Mouse (Mus musculus) spleen, adult 2 months (tissue): Measurements from ENCODE around the gene Insc. TPM values are rescaled to one million over a fixed set of nuclear protein-coding genes. Genes with fewer than 3 reads are reported as not detected.

Source experiments
- DNase-seq, 2 experiments: peaks; one replicate each; pipeline versions ENCODE4 v3.0.0 to v3.0.0-alpha.2; 2012 to 2021; ENCODE audit warnings: low spot score in 2 of 2, low read depth in 1 of 2
- H3K27ac ChIP-seq: fragments of 200-500 bp; 2 replicates; pipeline ENCODE4 v1.5.1; 2012; ENCODE audit warnings: low read length, inconsistent platforms; ENCODE audit not compliant: insufficient read depth
- H3K27me3 ChIP-seq: fragments of 200-500 bp; 2 replicates; pipeline ENCODE4 v1.6.1; 2012; ENCODE audit warnings: mild to moderate bottlenecking, moderate library complexity, low read length, inconsistent platforms; ENCODE audit not compliant: control insufficient read depth, insufficient read depth
- H3K36me3 ChIP-seq: fragments of 200-500 bp; 2 replicates; pipeline ENCODE4 v1.6.1; 2012; ENCODE audit warnings: mild to moderate bottlenecking, low read length, inconsistent platforms; ENCODE audit not compliant: control insufficient read depth, insufficient read depth
- H3K4me1 ChIP-seq: fragments of 200-500 bp; 2 replicates; pipeline ENCODE4 v1.6.1; 2011; ENCODE audit warnings: inconsistent platforms; ENCODE audit not compliant: control insufficient read depth, insufficient read depth, insufficient read length
- H3K4me3 ChIP-seq: fragments of 200-500 bp; 2 replicates; pipeline ENCODE4 v1.5.1; 2011; ENCODE audit warnings: mild to moderate bottlenecking, inconsistent platforms; ENCODE audit not compliant: insufficient read depth, insufficient read length; ENCODE audit errors: extremely low read depth
- CTCF ChIP-seq: fragments of 200-500 bp; IDR thresholded peaks from 2 replicates; pipeline ENCODE4 v1.5.1; 2011; ENCODE audit warnings: mild to moderate bottlenecking, inconsistent platforms; ENCODE audit not compliant: insufficient read depth, insufficient read length, insufficient replicate concordance; ENCODE audit errors: extremely low read depth
- POLR2A ChIP-seq: fragments of 200-500 bp; IDR thresholded peaks from 2 replicates; pipeline ENCODE4 v1.6.1; 2011; ENCODE audit warnings: low read depth, low read length, inconsistent platforms
- WGBS: fragments of 180-500 bp; shearing (Covaris S2); methylation state at CpG from one replicate; pipeline ENCODE4 v1.1.7; 2018; 5-methylcytosine and 5-hydroxymethylcytosine counted together
- polyA plus RNA-seq: library from polyadenylated mRNA; depleted of rRNA; stranded (reverse); fragments of >200 nt; gene quantifications from 2 replicates; pipeline ENCODE4 v1.2.3, GENCODE M21; 2012

Gene Insc
- polyA plus RNA-seq, 1 experiment, result 0.18 TPM

GRCm38 (mm10) chr7:114873315-114874012 is 130.0 kb downstream of the Insc start:
- no peaks in the 10 kb centered on the region for H3K4me1 ChIP-seq
- no peaks in the 10 kb centered on the region for H3K27me3 ChIP-seq
- no peak for TF ChIP-seq POLR2A
- no peak for TF ChIP-seq CTCF
- no peak for DNase-seq
- no peaks in the 10 kb centered on the region for H3K36me3 ChIP-seq
- no peak overlapping the region for H3K4me3 ChIP-seq
- H3K27ac ChIP-seq, result no peak overlapping the region
- WGBS, result 58% methylated on average over 3 of the region's 3 CpGs

- H3K27me3 ChIP-seq, result no peaks in the 10 kb centered on the region
- WGBS, result 19% methylated on average over 6 of the region's 6 CpGs
- DNase-seq, result no peak
Measured at GRCm38 (mm10) chr7:114874032-114874441, 130.5 kb downstream of the Insc start.

GRCm38 (mm10) chr7:114874579-114874978 is 131.1 kb downstream of the Insc start:
- TF ChIP-seq CTCF (no peak), POLR2A (no peak)
- no peak overlapping the region for H3K27ac ChIP-seq
- no peak for DNase-seq
- H3K4me1 ChIP-seq, result no peaks in the 10 kb centered on the region
- H3K36me3 ChIP-seq, result no peaks in the 10 kb centered on the region
- no peak overlapping the region for H3K4me3 ChIP-seq
- no peaks in the 10 kb centered on the region for H3K27me3 ChIP-seq
- 89% methylated on average over 2 of the region's 2 CpGs for WGBS

More at GRCm38 (mm10) chr7:114874032-114874441, 130.5 kb downstream of the Insc start:
- TF ChIP-seq POLR2A, result no peak
- no peak for TF ChIP-seq CTCF
- Histone ChIP-seq H3K36me3 (no peaks in the 10 kb centered on the region), H3K27ac (no peak overlapping the region), H3K4me3 (no peak overlapping the region), H3K4me1 (no peaks in the 10 kb centered on the region)

- no peak for DNase-seq
- Histone ChIP-seq H3K4me1 (no peaks in the 10 kb centered on the region), H3K36me3 (no peaks in the 10 kb centered on the region), H3K27ac (no peak overlapping the region), H3K27me3 (no peaks in the 10 kb centered on the region), H3K4me3 (no peak overlapping the region)
- TF ChIP-seq POLR2A, result no peak
- TF ChIP-seq CTCF, result no peak
- 97% methylated on average over 2 of the region's 2 CpGs for WGBS
Measured at GRCm38 (mm10) chr7:114883602-114884001, 140.1 kb downstream of the Insc start.

GRCm38 (mm10) chr7:114886933-114887332 is 143.4 kb downstream of the Insc start:
- TF ChIP-seq CTCF (no peak), POLR2A (no peak)
- 87% methylated on average over 4 of the region's 4 CpGs for WGBS
- no peaks in the 10 kb centered on the region for H3K36me3 ChIP-seq
- H3K4me3 ChIP-seq, result no peak overlapping the region
- no peak for DNase-seq
- no peaks in the 10 kb centered on the region for H3K27me3 ChIP-seq
- no peaks in the 10 kb centered on the region for H3K4me1 ChIP-seq
- H3K27ac ChIP-seq, result no peak overlapping the region

- TF ChIP-seq CTCF (no peak), POLR2A (no peak)
Measured at GRCm38 (mm10) chr7:114890215-114890614, 146.7 kb downstream of the Insc start.

GRCm38 (mm10) chr7:114892618-114893257 is 149.2 kb downstream of the Insc start:
- Histone ChIP-seq H3K27ac (no peak overlapping the region), H3K27me3 (no peaks in the 10 kb centered on the region), H3K4me3 (no peak overlapping the region), H3K36me3 (no peaks in the 10 kb centered on the region), H3K4me1 (no peaks in the 10 kb centered on the region)
- no peak for TF ChIP-seq POLR2A
- TF ChIP-seq CTCF, result no peak
- DNase-seq, result no peak

More at GRCm38 (mm10) chr7:114890215-114890614, 146.7 kb downstream of the Insc start:
- H3K27me3 ChIP-seq, result no peaks in the 10 kb centered on the region
- DNase-seq, result no peak
- no peaks in the 10 kb centered on the region for H3K4me1 ChIP-seq
- H3K27ac ChIP-seq, result no peak overlapping the region
- WGBS, result 91% methylated on average over 4 of the region's 4 CpGs
- H3K36me3 ChIP-seq, result no peaks in the 10 kb centered on the region
- H3K4me3 ChIP-seq, result no peak overlapping the region
